Mouse (Mus musculus): ENCODE results near the gene Gm15107.
"Not testable (repeated sequence)": the region's sequence is repeated elsewhere in the genome, so short reads cannot be mapped to it uniquely, and the experiment has no call there.

Gm15107 gene

DNA sequence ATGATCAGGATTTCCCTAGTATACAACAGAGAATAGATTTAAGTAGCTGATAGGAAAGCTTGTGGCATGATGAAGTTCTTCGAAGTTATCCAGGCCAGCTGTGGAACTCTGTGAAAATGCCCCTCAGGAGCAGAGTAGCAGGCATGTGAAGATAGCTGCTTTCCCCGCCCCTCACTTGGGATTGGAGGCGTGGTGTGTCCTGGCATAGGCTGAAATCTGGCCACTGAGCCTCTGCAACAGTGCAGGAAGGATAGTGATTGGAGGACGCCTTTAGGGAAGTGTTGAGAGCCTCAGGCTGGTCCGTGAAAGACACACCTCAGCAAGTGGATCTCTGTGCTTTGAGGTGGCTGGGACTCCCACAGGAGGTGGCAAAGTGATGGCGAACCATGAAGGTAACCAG, at the start of gene Gm15107:
Gm15107 (plus strand) TSS at position 301 of the 400 bp plus-strand sequence.
- not testable (repeated sequence) for DNase-seq (ENCODE audit: low read depth, low spot score)
